Mouse (Mus musculus): ENCODE measurements at regions not wholly inside any gene's neighbourhood (a gene's known extent, or its start where the extent isn't known, plus 50 kb on each side); places are given as distances from the start of the nearest gene placed in this dataset.

DNA sequence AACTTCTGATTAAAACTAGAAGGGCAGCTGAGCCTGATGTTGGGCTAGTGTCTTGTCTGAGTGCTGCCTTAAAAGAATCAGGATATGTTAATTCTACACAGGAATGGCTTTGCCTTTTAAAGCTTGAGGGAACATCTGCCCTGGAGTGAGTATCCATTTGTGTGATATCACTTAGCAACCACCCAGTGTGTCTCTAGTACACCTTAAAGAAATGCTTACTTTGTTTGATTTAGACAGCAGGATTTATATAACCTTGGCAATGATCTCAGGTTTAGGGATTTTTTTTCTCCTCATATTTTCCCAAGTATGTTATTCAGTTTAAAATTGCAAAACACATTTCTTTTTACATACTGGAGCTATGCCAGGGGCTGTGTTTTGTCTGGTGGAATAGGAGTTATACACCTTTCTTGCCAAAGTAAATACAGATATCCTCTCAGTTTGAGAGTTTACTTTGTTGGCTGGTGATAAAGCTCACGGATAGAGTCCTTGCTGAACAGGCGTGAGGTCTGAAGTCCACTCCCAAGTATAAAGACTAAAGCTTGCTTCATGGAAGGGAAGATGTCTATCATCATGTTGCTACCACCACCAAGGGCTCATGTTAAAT, 206.6 kb downstream of the Rsl24d1 start:
- DNase-seq (ENCODE audit: low spot score in 2 of 2), result no peak

- no peak for DNase-seq (ENCODE audit: low spot score in 2 of 2)
These were observed 217.8 kb downstream of the Rsl24d1 start for GRCm38 (mm10) chr9:73331066-73331465.

GRCm38 (mm10) chr9:73336039-73336438, 222.8 kb downstream of the Rsl24d1 start:
- DNase-seq (ENCODE audit: low spot score in 2 of 2), result no peak

- no peak for DNase-seq (ENCODE audit: low spot score in 2 of 2)
These were observed 224.0 kb downstream of the Rsl24d1 start for GRCm38 (mm10) chr9:73337045-73337740.

DNA sequence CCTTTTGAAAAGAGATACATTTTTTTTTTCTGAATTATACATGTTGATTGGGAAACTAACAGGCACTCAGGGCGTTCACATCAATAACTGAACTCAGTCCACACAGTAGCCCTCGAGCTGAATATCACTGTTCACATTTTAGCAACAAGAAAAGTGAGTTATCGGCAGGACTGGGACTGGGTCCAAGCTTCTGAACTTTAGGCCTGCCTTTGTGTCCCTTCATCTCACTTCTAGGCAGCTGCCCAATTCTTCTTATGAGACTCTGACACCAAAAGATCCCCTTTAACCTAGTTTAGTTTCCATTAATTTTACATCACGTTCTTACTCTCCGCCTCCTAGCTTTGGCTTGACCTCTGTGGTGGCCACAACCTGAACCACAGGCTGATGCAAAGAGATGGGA, 242.7 kb downstream of the Rsl24d1 start:
- no peak for DNase-seq (ENCODE audit: low spot score in 2 of 2)

DNA sequence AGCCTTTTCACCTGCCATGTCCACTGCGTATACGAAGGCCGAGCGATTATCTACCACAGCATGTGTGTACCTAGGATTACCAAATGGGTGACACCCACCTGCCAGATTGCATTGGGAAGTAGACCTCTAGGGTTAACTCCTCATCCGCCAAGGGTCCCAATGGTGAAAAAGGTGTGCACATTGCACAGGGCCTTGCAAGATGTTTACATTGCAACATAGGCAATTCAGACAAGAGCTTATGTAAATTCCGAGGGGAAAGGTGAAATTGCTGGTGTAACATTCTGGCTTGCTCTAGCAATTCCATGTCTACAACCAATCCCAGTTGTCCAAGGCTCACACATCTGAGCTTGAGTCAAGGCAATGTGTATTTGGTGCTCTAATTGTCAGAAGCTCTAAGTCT, 245.7 kb downstream of the Rsl24d1 start:
- no peak for DNase-seq (ENCODE audit: low spot score in 2 of 2)

DNA sequence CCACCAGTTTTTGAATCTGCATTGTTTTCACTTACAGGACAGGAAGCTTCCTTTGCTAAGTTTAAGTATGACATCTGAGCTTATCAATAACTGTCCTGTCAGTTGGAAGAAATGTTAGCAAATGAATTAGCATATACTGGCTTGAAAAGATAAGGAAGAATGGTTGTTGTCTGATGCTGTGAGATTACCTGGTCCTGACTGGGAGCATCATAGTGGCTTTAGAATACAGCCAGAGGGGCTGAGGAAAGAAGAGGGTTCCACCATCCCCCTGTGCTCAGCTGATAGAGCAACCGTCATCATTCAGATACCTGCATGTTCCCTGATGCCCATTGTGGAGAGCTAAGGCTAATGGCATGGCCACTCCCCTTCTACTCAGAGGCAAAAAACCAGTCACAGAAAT, 267.5 kb downstream of the Rsl24d1 start:
- no peak for DNase-seq (ENCODE audit: low spot score in 2 of 2)

DNA sequence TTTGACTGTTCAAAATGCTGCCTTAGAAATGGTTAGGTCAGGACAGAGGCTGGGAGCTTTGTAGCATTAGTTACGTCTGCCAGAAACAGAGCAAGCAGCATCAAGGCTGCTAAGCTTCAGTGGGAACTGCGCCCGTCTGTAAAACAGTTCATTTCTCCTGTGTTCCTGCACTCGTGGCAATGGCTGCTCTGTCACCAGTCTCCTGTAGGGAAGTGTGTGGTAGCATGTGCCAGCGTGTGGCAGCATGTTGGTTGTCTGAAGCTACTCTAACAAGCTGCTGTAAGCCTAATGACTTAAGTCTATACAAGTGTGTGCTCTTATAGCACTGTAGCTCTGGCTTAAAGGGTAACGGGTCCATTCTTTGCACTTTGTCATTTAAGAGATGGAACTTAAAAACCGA, 278.8 kb downstream of the Rsl24d1 start:
- DNase-seq (ENCODE audit: low spot score in 2 of 2), result peak in 1 of 2 experiments; percentile 18

GRCm38 (mm10) chr9:73413367-73413930, 300.2 kb downstream of the Rsl24d1 start:
- no peak for DNase-seq (ENCODE audit: low spot score in 2 of 2)

GRCm38 (mm10) chr9:73416084-73416777, 303.0 kb downstream of the Rsl24d1 start:
- DNase-seq (ENCODE audit: low spot score in 2 of 2), result no peak
